Mouse (Mus musculus) heart, embryonic 15.5 days (tissue): ENCODE measurements around the gene Pdap1. TPM values are rescaled to one million over a fixed set of nuclear protein-coding genes. Genes with fewer than 3 reads are reported as not detected.
"Not testable (repeated sequence)": the region's sequence is repeated elsewhere in the genome, so short reads cannot be mapped to it uniquely, and the experiment has no call there.

ENCODE experiments used
- ATAC-seq: fragments of 200-750 bp; cut with Nextera tagmentation; replicated peaks from 2 replicates; pipeline ENCODE4 v1.8.0; 2017; ENCODE audit warnings: low read depth, moderate TSS enrichment; ENCODE audit not compliant: insufficient number of reproducible peaks, insufficient read depth, low FRiP score
- H3K27ac ChIP-seq: fragments of 300-500 bp; sonication (generic); 2 replicates; pipeline ENCODE4 v1.5.1; 2015; ENCODE audit warnings: mild to moderate bottlenecking, inconsistent platforms
- H3K27me3 ChIP-seq: fragments of 300-500 bp; sonication (generic); 2 replicates; pipeline ENCODE4 v1.6.1; 2015; ENCODE audit warnings: inconsistent platforms
- H3K36me3 ChIP-seq: fragments of 300-500 bp; sonication (generic); 2 replicates; pipeline ENCODE4 v1.6.1; 2015; ENCODE audit warnings: mild to moderate bottlenecking, inconsistent platforms
- H3K4me1 ChIP-seq: fragments of 300-500 bp; sonication (generic); replicated peaks from 2 replicates; pipeline ENCODE4 v1.6.1; 2015; ENCODE audit warnings: inconsistent platforms
- H3K4me2 ChIP-seq: fragments of 300-500 bp; sonication (generic); 2 replicates; pipeline ENCODE4 v1.6.1; 2015; ENCODE audit warnings: inconsistent platforms, mild to moderate bottlenecking, moderate library complexity
- H3K4me3 ChIP-seq: fragments of 300-500 bp; sonication (generic); 2 replicates; pipeline ENCODE4 v1.5.1; 2015; ENCODE audit warnings: mild to moderate bottlenecking, inconsistent platforms
- H3K9ac ChIP-seq: fragments of 300-500 bp; sonication (generic); 2 replicates; pipeline ENCODE4 v1.6.1; 2015; ENCODE audit warnings: mild to moderate bottlenecking, inconsistent platforms
- H3K9me3 ChIP-seq: fragments of 300-500 bp; sonication (generic); replicated peaks from 2 replicates; pipeline ENCODE4 v1.6.1; 2016; ENCODE audit warnings: inconsistent platforms
- WGBS: fragments of 180-500 bp; shearing (Covaris S2); methylation state at CpG from one replicate; pipeline ENCODE4 v1.1.7; 2015; ENCODE audit warnings: mixed read lengths; 5-methylcytosine and 5-hydroxymethylcytosine counted together
- polyA plus RNA-seq: library from polyadenylated mRNA; unstranded; fragments of >200 nt; fragmentation: Nextera tagmentation; extraction: Ambion mirVana; gene quantifications from 2 replicates; pipeline ENCODE4 v1.2.1, GENCODE M21; 2015

The Pdap1 gene
- polyA plus RNA-seq, 1 experiment from 2014 or later, result 65.4 TPM

GRCm38 (mm10) chr5:145104328-145104727 lies 35.7 kb downstream of the Pdap1 start:
- Histone ChIP-seq H3K9me3 (no peaks in the 10 kb centered on the region), H3K9ac (no peak overlapping the region), H3K36me3 (peaks cover 86% of the 10 kb centered on the region), H3K4me3 (no peak overlapping the region), H3K27ac (no peak overlapping the region), H3K4me2 (no peak overlapping the region), H3K4me1 (no peaks in the 10 kb centered on the region), H3K27me3 (no peaks in the 10 kb centered on the region)
- WGBS, result 81% methylated on average over 9 of the region's 9 CpGs
- ATAC-seq, result no peak

- no peak overlapping the region for H3K27ac ChIP-seq
- no peak overlapping the region for H3K9ac ChIP-seq
- no peaks in the 10 kb centered on the region for H3K9me3 ChIP-seq
- WGBS, result 75% methylated on average over 4 of the region's 4 CpGs
- H3K4me2 ChIP-seq, result no peak overlapping the region
- H3K4me1 ChIP-seq, result no peaks in the 10 kb centered on the region
- ATAC-seq, result no peak
- peaks cover 82% of the 10 kb centered on the region for H3K36me3 ChIP-seq
- H3K27me3 ChIP-seq, result no peaks in the 10 kb centered on the region
- H3K4me3 ChIP-seq, result no peak overlapping the region
Observed at GRCm38 (mm10) chr5:145102706-145103105, 37.3 kb downstream of the Pdap1 start.

- not testable (repeated sequence) for H3K4me1 ChIP-seq, H3K9me3 ChIP-seq, H3K9ac ChIP-seq, H3K4me3 ChIP-seq, ATAC-seq, H3K27me3 ChIP-seq, H3K4me2 ChIP-seq, H3K27ac ChIP-seq
- WGBS, result 96% methylated on average over 11 of the region's 11 CpGs
- H3K36me3 ChIP-seq, result peaks cover 89% of the 10 kb centered on the region
Observed at GRCm38 (mm10) chr5:145101451-145101850, 38.6 kb downstream of the Pdap1 start.

- 95% methylated on average over 9 of the region's 9 CpGs for WGBS
- Histone ChIP-seq H3K4me1 (no peaks in the 10 kb centered on the region), H3K9me3 (no peaks in the 10 kb centered on the region), H3K9ac (no peak overlapping the region), H3K36me3 (peaks cover 89% of the 10 kb centered on the region), H3K4me3 (no peak overlapping the region), H3K27ac (no peak overlapping the region), H3K4me2 (no peak overlapping the region), H3K27me3 (no peaks in the 10 kb centered on the region)
- no peak for ATAC-seq
Observed at GRCm38 (mm10) chr5:145100960-145101359, 39.1 kb downstream of the Pdap1 start.

GRCm38 (mm10) chr5:145098340-145098821 lies 41.7 kb downstream of the Pdap1 start:
- Histone ChIP-seq H3K27me3 (no peaks in the 10 kb centered on the region), H3K4me3 (no peak overlapping the region), H3K9ac (no peak overlapping the region), H3K9me3 (no peaks in the 10 kb centered on the region), H3K36me3 (peaks cover 80% of the 10 kb centered on the region), H3K27ac (no peak overlapping the region), H3K4me1 (no peaks in the 10 kb centered on the region), H3K4me2 (no peak overlapping the region)
- no peak for ATAC-seq
- WGBS, result 87% methylated on average over 10 of the region's 10 CpGs

- no peak overlapping the region for H3K4me2 ChIP-seq
- no peak overlapping the region for H3K27ac ChIP-seq
- H3K27me3 ChIP-seq, result no peaks in the 10 kb centered on the region
- ATAC-seq, result no peak
- 80% methylated on average over 4 of the region's 4 CpGs for WGBS
- no peak overlapping the region for H3K4me3 ChIP-seq
- H3K36me3 ChIP-seq, result peaks cover 80% of the 10 kb centered on the region
- H3K9ac ChIP-seq, result no peak overlapping the region
- no peaks in the 10 kb centered on the region for H3K4me1 ChIP-seq
- no peaks in the 10 kb centered on the region for H3K9me3 ChIP-seq
Observed at GRCm38 (mm10) chr5:145096195-145096594, 43.8 kb downstream of the Pdap1 start.

GRCm38 (mm10) chr5:145089878-145090277 lies 50.2 kb downstream of the Pdap1 start:
- H3K4me1 ChIP-seq, result peaks cover 10% of the 10 kb centered on the region
- no peak for ATAC-seq
- 76% methylated on average over 3 of the region's 3 CpGs for WGBS
- no peaks in the 10 kb centered on the region for H3K27me3 ChIP-seq
- peaks cover 29% of the 10 kb centered on the region for H3K36me3 ChIP-seq
- H3K4me2 ChIP-seq, result no peak overlapping the region
- H3K4me3 ChIP-seq, result no peak overlapping the region
- H3K9ac ChIP-seq, result no peak overlapping the region
- no peak overlapping the region for H3K27ac ChIP-seq
- H3K9me3 ChIP-seq, result no peaks in the 10 kb centered on the region

GRCm38 (mm10) chr5:145088186-145088585 lies 51.9 kb downstream of the Pdap1 start:
- ATAC-seq, result no peak
- H3K4me2 ChIP-seq, result no peak overlapping the region
- no peaks in the 10 kb centered on the region for H3K27me3 ChIP-seq
- peaks cover 17% of the 10 kb centered on the region for H3K4me1 ChIP-seq
- 96% methylated on average over 2 of the region's 2 CpGs for WGBS
- H3K9ac ChIP-seq, result no peak overlapping the region
- peaks cover 20% of the 10 kb centered on the region for H3K36me3 ChIP-seq
- H3K4me3 ChIP-seq, result no peak overlapping the region
- no peaks in the 10 kb centered on the region for H3K9me3 ChIP-seq
- H3K27ac ChIP-seq, result no peak overlapping the region

GRCm38 (mm10) chr5:145084822-145085221 lies 55.2 kb downstream of the Pdap1 start:
- WGBS, result 58% methylated on average over 2 of the region's 2 CpGs
- no peaks in the 10 kb centered on the region for H3K9me3 ChIP-seq

GRCm38 (mm10) chr5:145083632-145084451 lies 56.2 kb downstream of the Pdap1 start, which contains the start of the genes Arpc1a and Kpna7:
Gene Arpc1a (plus strand): TSS chr5:145083830.
Gene Kpna7 (minus strand): TSS chr5:145084030.
- WGBS, result under 1% methylated on average over 54 of the region's 54 CpGs
- Histone ChIP-seq H3K36me3 (no peaks in the 10 kb centered on the region; the same call in 1 of the 2 replicates), H3K4me2 (peak within 1 kb of the TSS; percentile 84)

More at GRCm38 (mm10) chr5:145084822-145085221, 55.2 kb downstream of the Pdap1 start:
- Histone ChIP-seq H3K27ac (no peak overlapping the region), H3K4me1 (peaks cover 14% of the 10 kb centered on the region), H3K27me3 (no peaks in the 10 kb centered on the region), H3K9ac (peak overlapping the region; percentile 94), H3K4me2 (peak overlapping the region; percentile 84), H3K4me3 (peak overlapping the region; percentile 88), H3K36me3 (no peaks in the 10 kb centered on the region; the same call in 1 of the 2 replicates)
- ATAC-seq, result no peak

GRCm38 (mm10) chr5:145083201-145083600 lies 56.8 kb downstream of the Pdap1 start:
- H3K36me3 ChIP-seq, ATAC-seq, H3K9me3 ChIP-seq, H3K27me3 ChIP-seq: not testable (repeated sequence)
- Histone ChIP-seq H3K4me2 (peak overlapping the region; percentile 84), H3K27ac (peak overlapping the region; percentile 63), H3K4me1 (peaks cover 14% of the 10 kb centered on the region), H3K4me3 (peak overlapping the region; percentile 88), H3K9ac (peak overlapping the region; percentile 94)
- 40% methylated on average over 6 of the region's 6 CpGs for WGBS

More at GRCm38 (mm10) chr5:145083632-145084451, 56.2 kb downstream of the Pdap1 start, which contains the start of the genes Arpc1a and Kpna7:
- no peaks in the 10 kb centered on the region for H3K27me3 ChIP-seq
- H3K9me3 ChIP-seq, result no peaks in the 10 kb centered on the region
- peak within 1 kb of the TSS; percentile 73 for H3K27ac ChIP-seq
- H3K9ac ChIP-seq, result peak within 1 kb of the TSS; percentile 94
- H3K4me3 ChIP-seq, result peak within 1 kb of the TSS; percentile 88
- H3K4me1 ChIP-seq, result peaks cover 14% of the 10 kb centered on the region
- peak; percentile 97 for ATAC-seq
